Mouse (Mus musculus) kidney, postnatal 14 days (tissue): ENCODE data around the gene Lrrfip1.
A peak's percentile ranks its signal among the peaks of the same experiment; 100 is the strongest.

Experiments
- DNase-seq: peaks from one replicate; pipeline ENCODE4 v3.0.0; 2022; ENCODE audit warnings: mixed read lengths

The Lrrfip1 gene

GRCm38 (mm10) chr1:91088027-91088426 is 89.5 kb downstream of the Lrrfip1 start:
- no peak for DNase-seq

GRCm38 (mm10) chr1:91088941-91089340 is 90.4 kb downstream of the Lrrfip1 start:
- DNase-seq = peak; percentile 40

GRCm38 (mm10) chr1:91090456-91090855 is 91.9 kb downstream of the Lrrfip1 start:
- DNase-seq = no peak

- no peak for DNase-seq
These were observed 93.9 kb downstream of the Lrrfip1 start for GRCm38 (mm10) chr1:91092451-91092850.

- DNase-seq = no peak
These were observed 94.8 kb downstream of the Lrrfip1 start for GRCm38 (mm10) chr1:91093296-91093695.

GRCm38 (mm10) chr1:91094001-91094400 is 95.5 kb downstream of the Lrrfip1 start:
- no peak for DNase-seq

- no peak for DNase-seq
These were observed 96.7 kb downstream of the Lrrfip1 start for GRCm38 (mm10) chr1:91095258-91095657.

GRCm38 (mm10) chr1:91095853-91096252 is 97.3 kb downstream of the Lrrfip1 start:
- no peak for DNase-seq

GRCm38 (mm10) chr1:91096490-91096889 is 98.0 kb downstream of the Lrrfip1 start:
- DNase-seq = no peak

GRCm38 (mm10) chr1:91097283-91097834 is 98.8 kb downstream of the Lrrfip1 start:
- no peak for DNase-seq

GRCm38 (mm10) chr1:91098887-91099286 is 100.3 kb downstream of the Lrrfip1 start:
- DNase-seq = peak; percentile 76

GRCm38 (mm10) chr1:91101709-91102440 is 103.3 kb downstream of the Lrrfip1 start:
- DNase-seq = no peak

- no peak for DNase-seq
These were observed 104.9 kb downstream of the Lrrfip1 start for GRCm38 (mm10) chr1:91103366-91103983.

GRCm38 (mm10) chr1:91107548-91107947 is 109.0 kb downstream of the Lrrfip1 start:
- DNase-seq = no peak

GRCm38 (mm10) chr1:91109302-91109701 is 110.8 kb downstream of the Lrrfip1 start:
- DNase-seq = no peak

GRCm38 (mm10) chr1:91112171-91112570 is 113.6 kb downstream of the Lrrfip1 start:
- DNase-seq = no peak

- no peak for DNase-seq
These were observed 114.1 kb downstream of the Lrrfip1 start for GRCm38 (mm10) chr1:91112606-91113005.

GRCm38 (mm10) chr1:91122121-91122520 is 123.6 kb downstream of the Lrrfip1 start:
- peak; percentile 51 for DNase-seq

GRCm38 (mm10) chr1:91123004-91123403 is 124.5 kb downstream of the Lrrfip1 start:
- no peak for DNase-seq

GRCm38 (mm10) chr1:91123466-91123865 is 124.9 kb downstream of the Lrrfip1 start:
- no peak for DNase-seq

GRCm38 (mm10) chr1:91128849-91129248 is 130.3 kb downstream of the Lrrfip1 start:
- no peak for DNase-seq

GRCm38 (mm10) chr1:91137036-91137435 is 138.5 kb downstream of the Lrrfip1 start:
- no peak for DNase-seq

GRCm38 (mm10) chr1:91144813-91145212 is 146.3 kb downstream of the Lrrfip1 start, which contains the start of gene Rbm44:
Rbm44 (plus strand) TSS chr1:91145089.
- no peak for DNase-seq

- DNase-seq = no peak
These were observed 153.0 kb downstream of the Lrrfip1 start for GRCm38 (mm10) chr1:91151509-91151908.
